Mouse (Mus musculus) spleen, adult 2 months (tissue): Measurements from ENCODE around the gene Gm11567. TPM values are rescaled to one million over a fixed set of nuclear protein-coding genes. Genes with fewer than 3 reads are reported as not detected.
"Not testable (repeated sequence)": the region's sequence is repeated elsewhere in the genome, so short reads cannot be mapped to it uniquely, and the experiment has no call there.

Source experiments
- DNase-seq, 2 experiments: peaks; one replicate each; pipeline versions ENCODE4 v3.0.0 to v3.0.0-alpha.2; 2012 to 2021; ENCODE audit warnings: low spot score in 2 of 2, low read depth in 1 of 2
- H3K27ac ChIP-seq: fragments of 200-500 bp; 2 replicates; pipeline ENCODE4 v1.5.1; 2012; ENCODE audit warnings: low read length, inconsistent platforms; ENCODE audit not compliant: insufficient read depth
- H3K27me3 ChIP-seq: fragments of 200-500 bp; 2 replicates; pipeline ENCODE4 v1.6.1; 2012; ENCODE audit warnings: mild to moderate bottlenecking, moderate library complexity, low read length, inconsistent platforms; ENCODE audit not compliant: control insufficient read depth, insufficient read depth
- H3K36me3 ChIP-seq: fragments of 200-500 bp; 2 replicates; pipeline ENCODE4 v1.6.1; 2012; ENCODE audit warnings: mild to moderate bottlenecking, low read length, inconsistent platforms; ENCODE audit not compliant: control insufficient read depth, insufficient read depth
- H3K4me1 ChIP-seq: fragments of 200-500 bp; 2 replicates; pipeline ENCODE4 v1.6.1; 2011; ENCODE audit warnings: inconsistent platforms; ENCODE audit not compliant: control insufficient read depth, insufficient read depth, insufficient read length
- H3K4me3 ChIP-seq: fragments of 200-500 bp; 2 replicates; pipeline ENCODE4 v1.5.1; 2011; ENCODE audit warnings: mild to moderate bottlenecking, inconsistent platforms; ENCODE audit not compliant: insufficient read depth, insufficient read length; ENCODE audit errors: extremely low read depth
- CTCF ChIP-seq: fragments of 200-500 bp; IDR thresholded peaks from 2 replicates; pipeline ENCODE4 v1.5.1; 2011; ENCODE audit warnings: mild to moderate bottlenecking, inconsistent platforms; ENCODE audit not compliant: insufficient read depth, insufficient read length, insufficient replicate concordance; ENCODE audit errors: extremely low read depth
- POLR2A ChIP-seq: fragments of 200-500 bp; IDR thresholded peaks from 2 replicates; pipeline ENCODE4 v1.6.1; 2011; ENCODE audit warnings: low read depth, low read length, inconsistent platforms
- whole genome bisulfite sequencing: fragments of 180-500 bp; shearing (Covaris S2); methylation state at CpG from one replicate; pipeline ENCODE4 v1.1.7; 2018; 5-methylcytosine and 5-hydroxymethylcytosine counted together
- polyA plus RNA-seq: library from polyadenylated mRNA; depleted of rRNA; stranded (reverse); fragments of >200 nt; gene quantifications from 2 replicates; pipeline ENCODE4 v1.2.3, GENCODE M21; 2012; rRNA removed

Gene Gm11567
- polyA plus RNA-seq: not detected in 2 replicates

- H3K36me3 ChIP-seq, H3K27ac ChIP-seq, H3K4me3 ChIP-seq, H3K27me3 ChIP-seq, H3K4me1 ChIP-seq, DNase-seq: not testable (repeated sequence)
- 35% methylated on average over 1 of the region's 1 CpGs for WGBS
These were observed at the start of gene Gm11567 for GRCm38 (mm10) chr11:99878887-99879286. Gene Gm11567 (plus strand): TSS chr11:99879187.

- Histone ChIP-seq H3K27me3 (no peaks in the 10 kb centered on the region), H3K4me3 (no peak within 1 kb of the TSS), H3K27ac (no peak within 1 kb of the TSS), H3K4me1 (no peaks in the 10 kb centered on the region), H3K36me3 (no peaks in the 10 kb centered on the region)
- DNase-seq: no peak
- TF ChIP-seq CTCF: no peak
- TF ChIP-seq POLR2A: no peak
- 76% methylated on average over 1 of the region's 1 CpGs for WGBS
These were observed 41.0 kb upstream of the Gm11567 start, which contains the start of gene 2300003K06Rik for GRCm38 (mm10) chr11:99837966-99838365. Gene 2300003K06Rik (minus strand): TSS chr11:99838066.

GRCm38 (mm10) chr11:99842185-99842584 lies 36.8 kb upstream of the Gm11567 start:
- no peak for TF ChIP-seq CTCF
- no peak for TF ChIP-seq POLR2A
- WGBS: 78% methylated on average over 1 of the region's 1 CpGs
- Histone ChIP-seq H3K27me3 (no peaks in the 10 kb centered on the region), H3K36me3 (no peaks in the 10 kb centered on the region), H3K27ac (no peak overlapping the region), H3K4me1 (no peaks in the 10 kb centered on the region), H3K4me3 (no peak overlapping the region)
- no peak for DNase-seq

- 92% methylated on average over 2 of the region's 2 CpGs for WGBS
- H3K4me1 ChIP-seq: no peaks in the 10 kb centered on the region
- H3K27me3 ChIP-seq: no peaks in the 10 kb centered on the region
- no peaks in the 10 kb centered on the region for H3K36me3 ChIP-seq
- no peak overlapping the region for H3K4me3 ChIP-seq
- TF ChIP-seq CTCF (no peak), POLR2A (no peak)
- H3K27ac ChIP-seq: no peak overlapping the region
- no peak for DNase-seq
These were observed 32.2 kb upstream of the Gm11567 start for GRCm38 (mm10) chr11:99846746-99847145.

GRCm38 (mm10) chr11:99851508-99851907 lies 27.5 kb upstream of the Gm11567 start, which contains the start of gene Krtap4-16:
Gene Krtap4-16 (minus strand): TSS chr11:99851608.
- no peak for DNase-seq

GRCm38 (mm10) chr11:99854121-99854520 lies 24.9 kb upstream of the Gm11567 start:
- no peaks in the 10 kb centered on the region for H3K36me3 ChIP-seq
- TF ChIP-seq CTCF: no peak
- no peak for TF ChIP-seq POLR2A
- WGBS: 67% methylated on average over 3 of the region's 3 CpGs
- DNase-seq: no peak
- H3K4me1 ChIP-seq: no peaks in the 10 kb centered on the region
- H3K27me3 ChIP-seq: no peaks in the 10 kb centered on the region
- H3K27ac ChIP-seq: no peak overlapping the region
- H3K4me3 ChIP-seq: no peak overlapping the region

More at GRCm38 (mm10) chr11:99851508-99851907, 27.5 kb upstream of the Gm11567 start, which contains the start of gene Krtap4-16:
- Histone ChIP-seq H3K27me3 (no peaks in the 10 kb centered on the region), H3K36me3 (no peaks in the 10 kb centered on the region), H3K27ac (no peak within 1 kb of the TSS), H3K4me1 (no peaks in the 10 kb centered on the region), H3K4me3 (no peak within 1 kb of the TSS)
- TF ChIP-seq CTCF (no peak), POLR2A (no peak)

GRCm38 (mm10) chr11:99857617-99858016 lies 21.4 kb upstream of the Gm11567 start, which contains the start of gene Gm11568:
Gene Gm11568 (plus strand): TSS chr11:99857917.
- no peaks in the 10 kb centered on the region for H3K27me3 ChIP-seq
- no peaks in the 10 kb centered on the region for H3K36me3 ChIP-seq
- H3K4me1 ChIP-seq: no peaks in the 10 kb centered on the region
- DNase-seq: no peak
- no peak within 1 kb of the TSS for H3K27ac ChIP-seq
- WGBS: 75% methylated on average over 2 of the region's 2 CpGs
- H3K4me3 ChIP-seq: no peak within 1 kb of the TSS
- TF ChIP-seq POLR2A: no peak
- no peak for TF ChIP-seq CTCF
